Mouse (Mus musculus) intestine, postnatal 0 days (tissue): ENCODE results near the gene Snx10. TPM values are rescaled to one million over a fixed set of nuclear protein-coding genes. Genes with fewer than 3 reads are reported as not detected.

Experiments
- ATAC-seq: fragments of 200-750 bp; cut with Nextera tagmentation; 2 replicates; pipeline ENCODE4 v1.8.0; 2017; ENCODE audit warnings: mild to moderate bottlenecking, moderate TSS enrichment, moderate library complexity
- H3K27ac ChIP-seq: fragments of 300-500 bp; sonication (generic); 2 replicates; pipeline ENCODE4 v1.5.1; 2014; ENCODE audit warnings: mild to moderate bottlenecking, low read depth, low read length, moderate library complexity
- H3K27me3 ChIP-seq: fragments of 300-500 bp; sonication (generic); replicated peaks from 2 replicates; pipeline ENCODE4 v1.6.1; 2014; ENCODE audit warnings: low read length, mixed read lengths; ENCODE audit not compliant: control insufficient read depth, insufficient read depth
- H3K36me3 ChIP-seq: fragments of 300-500 bp; sonication (generic); 2 replicates; pipeline ENCODE4 v1.6.1; 2014; ENCODE audit warnings: mild to moderate bottlenecking, moderate library complexity; ENCODE audit not compliant: control insufficient read depth, insufficient read depth
- H3K4me1 ChIP-seq: fragments of 300-500 bp; sonication (generic); replicated peaks from 2 replicates; pipeline ENCODE4 v1.6.1; 2014; ENCODE audit warnings: antibody characterized with exemption, low read length, mixed read lengths; ENCODE audit not compliant: control insufficient read depth, insufficient read depth
- H3K4me2 ChIP-seq: fragments of 300-500 bp; sonication (generic); replicated peaks from 2 replicates; pipeline ENCODE4 v1.6.1; 2014; ENCODE audit warnings: low read depth, mild to moderate bottlenecking, moderate library complexity
- H3K4me3 ChIP-seq: fragments of 300-500 bp; sonication (generic); 2 replicates; pipeline ENCODE4 v1.5.1; 2014; ENCODE audit warnings: low read depth, low read length
- H3K9ac ChIP-seq: fragments of 300-500 bp; sonication (generic); 2 replicates; pipeline ENCODE4 v1.6.1; 2014; ENCODE audit warnings: mild to moderate bottlenecking, low read depth, low read length
- H3K9me3 ChIP-seq: fragments of 300-500 bp; sonication (generic); 2 replicates; pipeline ENCODE4 v1.6.1; 2016; ENCODE audit warnings: mixed run types; ENCODE audit not compliant: control insufficient read depth
- CTCF ChIP-seq: sonication (generic); IDR thresholded peaks from 2 replicates; pipeline ENCODE4 v1.5.1; 2016; ENCODE audit warnings: low read depth, mild to moderate bottlenecking, control low read depth, antibody characterized with exemption, moderate library complexity
- WGBS: fragments of 180-500 bp; shearing (Covaris S2); extraction: QIAGEN DNeasy Blood & Tissue Kit; methylation state at CpG from one replicate; pipeline ENCODE4 v1.1.7; 2014; 5-methylcytosine and 5-hydroxymethylcytosine counted together
- polyA plus RNA-seq: library from polyadenylated mRNA; unstranded; fragments of >200 nt; fragmentation: Nextera tagmentation; extraction: Ambion mirVana; gene quantifications from 2 replicates; pipeline ENCODE4 v1.2.1, GENCODE M21; 2015

Snx10 gene
- polyA plus RNA-seq, 1 experiment from 2014 or later, result 8.4 TPM

GRCm38 (mm10) chr6:51573136-51573535 lies 49.4 kb downstream of the Snx10 start:
- no peak for TF ChIP-seq CTCF
- no peak overlapping the region for H3K4me3 ChIP-seq
- no peak overlapping the region for H3K4me2 ChIP-seq
- H3K27ac ChIP-seq, result no peak overlapping the region
- WGBS, result 74% methylated on average over 4 of the region's 4 CpGs
- no peaks in the 10 kb centered on the region for H3K36me3 ChIP-seq
- no peak for ATAC-seq
- no peaks in the 10 kb centered on the region for H3K4me1 ChIP-seq
- H3K27me3 ChIP-seq, result no peaks in the 10 kb centered on the region
- no peak overlapping the region for H3K9ac ChIP-seq
- H3K9me3 ChIP-seq, result no peaks in the 10 kb centered on the region

- Histone ChIP-seq H3K9me3 (no peaks in the 10 kb centered on the region), H3K27me3 (no peaks in the 10 kb centered on the region), H3K9ac (no peak overlapping the region), H3K27ac (no peak overlapping the region), H3K4me3 (no peak overlapping the region), H3K4me2 (no peak overlapping the region), H3K36me3 (no peaks in the 10 kb centered on the region), H3K4me1 (no peaks in the 10 kb centered on the region)
- no peak for ATAC-seq
- WGBS, result 87% methylated on average over 13 of the region's 13 CpGs
- TF ChIP-seq CTCF, result no peak
These were observed 50.4 kb downstream of the Snx10 start for GRCm38 (mm10) chr6:51574132-51574531.

- Histone ChIP-seq H3K27ac (no peak overlapping the region), H3K36me3 (no peaks in the 10 kb centered on the region; the same call in 1 of the 2 replicates), H3K9ac (no peak overlapping the region), H3K9me3 (no peaks in the 10 kb centered on the region), H3K4me2 (no peak overlapping the region), H3K4me3 (no peak overlapping the region), H3K27me3 (no peaks in the 10 kb centered on the region), H3K4me1 (no peaks in the 10 kb centered on the region)
- no peak for TF ChIP-seq CTCF
- no peak for ATAC-seq
- 77% methylated on average over 4 of the region's 4 CpGs for WGBS
These were observed 54.7 kb downstream of the Snx10 start for GRCm38 (mm10) chr6:51578415-51578814.

- Histone ChIP-seq H3K36me3 (no peaks in the 10 kb centered on the region; the same call in 1 of the 2 replicates), H3K4me3 (no peak overlapping the region), H3K9me3 (no peaks in the 10 kb centered on the region), H3K4me2 (no peak overlapping the region; the same call in 1 of the 2 replicates), H3K9ac (no peak overlapping the region), H3K27ac (no peak overlapping the region), H3K27me3 (no peaks in the 10 kb centered on the region), H3K4me1 (no peaks in the 10 kb centered on the region)
- ATAC-seq, result peak; percentile 86
- WGBS, result 18% methylated on average over 18 of the region's 18 CpGs
- TF ChIP-seq CTCF, result peak; percentile 92
These were observed 56.5 kb downstream of the Snx10 start for GRCm38 (mm10) chr6:51580040-51580680.

GRCm38 (mm10) chr6:51581418-51581817 lies 57.7 kb downstream of the Snx10 start:
- Histone ChIP-seq H3K4me3 (no peak overlapping the region), H3K4me2 (no peak overlapping the region), H3K4me1 (no peaks in the 10 kb centered on the region), H3K27me3 (no peaks in the 10 kb centered on the region), H3K9me3 (no peaks in the 10 kb centered on the region), H3K36me3 (no peaks in the 10 kb centered on the region; the same call in 1 of the 2 replicates), H3K27ac (no peak overlapping the region), H3K9ac (no peak overlapping the region)
- no peak for ATAC-seq
- WGBS, result 92% methylated on average over 9 of the region's 9 CpGs
- no peak for TF ChIP-seq CTCF

GRCm38 (mm10) chr6:51582051-51582450 lies 58.4 kb downstream of the Snx10 start:
- TF ChIP-seq CTCF, result no peak
- Histone ChIP-seq H3K27ac (no peak overlapping the region), H3K9ac (no peak overlapping the region), H3K36me3 (no peaks in the 10 kb centered on the region; the same call in 1 of the 2 replicates), H3K4me1 (no peaks in the 10 kb centered on the region), H3K9me3 (no peaks in the 10 kb centered on the region), H3K27me3 (no peaks in the 10 kb centered on the region), H3K4me2 (no peak overlapping the region), H3K4me3 (no peak overlapping the region)
- no peak for ATAC-seq
- 94% methylated on average over 9 of the region's 9 CpGs for WGBS
